Mouse (Mus musculus) heart, adult 2 months (tissue): ENCODE data around the gene Tmem141.

Source experiments
- CTCF ChIP-seq: fragments of 200-600 bp; IDR thresholded peaks from 2 replicates; pipeline ENCODE4 v1.8.1; 2022; ENCODE audit warnings: antibody characterized with exemption, mild to moderate bottlenecking, moderate library complexity
- POLR2A ChIP-seq: fragments of 200-500 bp; IDR thresholded peaks from 2 replicates; pipeline ENCODE4 v1.6.1; 2011; ENCODE audit warnings: mild to moderate bottlenecking, low read depth, low read length, control low read depth; ENCODE audit not compliant: insufficient read depth

GRCm38 (mm10) chr2:25584856-25585255 lies 36.9 kb downstream of the Tmem141 start:
- TF ChIP-seq POLR2A (no peak), CTCF (no peak)
